Mouse (Mus musculus) Patski (cell line): ENCODE data around the gene Sin3a. TPM values are rescaled to one million over a fixed set of nuclear protein-coding genes. Genes with fewer than 3 reads are reported as not detected.
A peak's percentile ranks its signal among the peaks of the same experiment; 100 is the strongest.

Source experiments
- ATAC-seq: fragments of 100-300 bp; one replicate; pipeline ENCODE4 v1.8.0; 2021
- CTCF ChIA-PET: fragments of 350-600 bp; sonication (Branson Sonifier 250); formaldehyde crosslinking; loops from one replicate; lab custom pipeline; 2022; ENCODE audit warnings: inconsistent platforms; lab: Charles Lee
- POLR2A ChIA-PET: fragments of 350-600 bp; sonication (Branson Sonifier 250); formaldehyde crosslinking; loops from one replicate; lab custom pipeline; 2022; ENCODE audit warnings: antibody characterized with exemption, inconsistent platforms; lab: Charles Lee
- DNase-seq: peaks from one replicate; pipeline ENCODE4 v3.0.0-alpha.2; 2011; ENCODE audit warnings: low read depth, low spot score
- H3K27me3 ChIP-seq: fragments of 371-371 bp; one replicate; pipeline ENCODE4 v1.5.1; 2021
- CTCF ChIP-seq: fragments of 100-300 bp; IDR thresholded peaks from one replicate; pipeline ENCODE4 v1.5.1; 2021
- in situ Hi-C: fragments of 300-500 bp; cut with MboI; formaldehyde crosslinking; loops from 3 replicates; pipeline ENCODE4 v1.11.1; 2018; ENCODE audit warnings: low pct_unique_long_range_greater_than_20kb, mixed read lengths
- polyA plus RNA-seq: library from polyadenylated mRNA; unstranded; gene quantifications from one replicate; pipeline ENCODE4 v1.2.3, GENCODE M21; 2021

The Sin3a gene
- polyA plus RNA-seq, 1 experiment from 2014 or later = 40.1 TPM

GRCm38 (mm10) chr9:57146451-57147066 lies 74.7 kb downstream of the Sin3a start:
- CTCF ChIA-PET = interaction anchor here (0.6 kb wide), 1 partner anchor 25 kb away, joined by 3 read pairs; no protein-coding TSS in a partner anchor
- ATAC-seq (no peak), DNase-seq (no peak)
- H3K27me3 ChIP-seq = no peaks in the 10 kb centered on the region
- TF ChIP-seq CTCF = no peak
- POLR2A ChIA-PET = interaction anchor here (1.9 kb wide), 1 partner anchor 8 kb away, joined by 8 read pairs; no protein-coding TSS in a partner anchor
- in situ Hi-C loops = no loop called here

DNA sequence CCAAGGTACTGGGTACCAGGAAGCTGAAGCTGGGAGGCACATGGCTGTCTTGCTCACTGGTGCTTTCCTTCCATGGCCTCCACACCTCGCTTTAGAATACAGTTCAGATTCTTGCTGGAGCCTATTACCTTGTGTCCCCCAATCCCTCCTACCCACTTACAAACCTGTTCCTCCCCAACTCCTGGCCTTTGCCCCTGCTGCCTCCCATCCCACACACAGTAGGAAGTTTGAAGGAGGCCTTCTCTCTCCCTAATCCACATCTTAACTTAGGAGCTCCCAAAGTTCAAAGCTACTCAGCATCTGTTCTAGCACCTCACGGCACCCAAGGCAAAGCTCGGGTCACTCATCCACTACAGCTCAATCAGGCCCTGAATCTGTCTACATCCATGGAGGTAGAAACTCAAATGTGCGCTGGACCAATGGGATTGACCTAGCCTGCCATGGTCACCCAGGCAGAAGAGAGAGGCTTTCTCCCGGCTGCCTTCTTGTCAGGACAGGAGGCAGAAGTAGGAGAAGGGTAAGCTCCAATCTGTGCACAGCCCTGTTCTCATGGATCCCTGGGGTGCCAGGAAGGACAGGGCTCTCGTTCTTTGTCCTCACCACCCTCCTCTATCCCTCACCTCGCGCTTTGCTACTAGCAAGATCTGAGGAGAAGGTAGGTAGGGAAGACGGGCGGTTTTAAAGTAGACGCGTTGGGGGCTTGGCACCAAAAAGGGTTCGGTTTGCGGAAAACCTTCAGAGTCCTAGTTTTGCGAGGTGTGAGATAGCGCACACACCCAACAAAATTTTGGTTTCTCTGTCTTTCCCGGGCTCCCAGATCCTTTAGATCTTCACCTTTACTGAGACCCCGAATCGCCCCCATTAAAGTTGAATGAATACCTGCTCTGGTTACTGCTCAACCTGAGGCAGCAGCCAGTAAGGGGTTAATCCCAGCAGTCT lies 75.6 kb downstream of the Sin3a start:
- DNase-seq (no peak), ATAC-seq (peak; percentile 23)
- CTCF ChIA-PET = interaction anchor here (0.6 to 1.5 kb wide), 2 partner anchors 16 to 24 kb away, joined by 3 to 8 read pairs; no protein-coding TSS in a partner anchor
- in situ Hi-C loops = no loop called here
- H3K27me3 ChIP-seq = no peaks in the 10 kb centered on the region
- POLR2A ChIA-PET = interaction anchor here (1.0 to 1.9 kb wide), 3 partner anchors 9 to 16 kb away, joined by 3 to 8 read pairs (median 4); no protein-coding TSS in a partner anchor
- TF ChIP-seq CTCF = no peak

DNA sequence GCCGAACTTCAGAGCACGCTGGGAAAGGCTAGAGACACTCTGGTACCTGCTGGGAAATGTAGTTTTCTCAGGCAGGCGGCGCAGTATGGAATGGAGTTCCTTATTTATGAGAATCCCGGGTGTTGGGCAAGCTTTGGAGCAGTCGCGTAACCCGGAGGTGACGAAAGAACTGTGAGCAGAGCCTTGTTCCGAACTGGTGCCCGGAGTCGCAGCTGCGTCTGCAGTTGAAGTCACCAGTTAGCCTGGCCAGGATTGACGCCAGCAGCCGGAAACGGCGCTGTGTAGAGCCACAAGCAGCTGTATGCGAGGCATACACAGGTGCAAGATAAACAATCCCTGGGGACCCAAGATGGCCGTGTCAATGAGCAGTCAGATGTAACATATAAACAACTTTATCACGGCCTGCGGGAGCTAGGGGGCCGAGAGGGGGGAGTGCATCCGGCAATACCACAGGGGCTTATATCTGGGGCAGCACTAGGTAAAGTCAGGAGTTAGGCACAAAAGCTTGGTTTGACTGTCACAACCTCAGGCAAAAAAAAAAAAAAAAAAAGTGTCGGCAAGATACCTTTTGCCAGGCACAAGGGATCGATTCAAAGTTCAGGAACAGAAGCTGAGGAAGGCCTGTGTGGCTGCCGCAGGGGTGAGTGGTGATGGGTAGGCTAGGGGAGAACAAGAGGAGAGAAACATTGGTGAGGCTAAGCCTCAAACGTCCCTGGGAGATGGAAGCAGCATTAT lies 76.5 kb downstream of the Sin3a start, which contains the start of gene Neil1:
Gene Neil1 (minus strand): TSS at position 162 of the 735 bp plus-strand sequence.
- no peak for TF ChIP-seq CTCF
- no peaks in the 10 kb centered on the region for H3K27me3 ChIP-seq
- CTCF ChIA-PET = interaction anchor here (1.5 kb wide), 1 partner anchor 17 kb away, joined by 8 read pairs; no protein-coding TSS in a partner anchor
- POLR2A ChIA-PET = interaction anchor here (0.6 to 1.9 kb wide), 4 partner anchors 10 to 211 kb away, joined by 3 to 8 read pairs (median 4); partner anchors contain the start of gene Imp3
- DNase-seq = no peak
- ATAC-seq = peak; percentile 78
- in situ Hi-C loops = no loop called here

DNA sequence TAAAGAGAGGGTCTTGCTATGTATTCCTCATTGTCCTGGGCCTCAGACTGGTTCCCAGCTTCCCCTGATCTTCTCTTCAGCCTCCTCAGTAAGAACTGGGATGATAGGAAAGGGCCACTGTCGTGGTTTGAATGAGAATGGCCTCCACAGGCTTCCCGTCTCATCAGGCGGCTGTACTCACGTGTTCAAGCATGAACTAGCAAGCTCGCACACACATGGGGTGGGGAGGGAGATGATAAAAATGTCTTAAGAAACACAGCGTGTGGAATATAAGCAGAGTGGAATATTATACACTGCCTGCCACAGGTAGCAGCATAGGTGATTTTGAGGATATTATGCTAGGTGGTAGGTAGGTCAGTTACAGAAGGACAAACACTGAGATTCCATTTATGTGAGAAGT lies 77.2 kb downstream of the Sin3a start:
- no peak for TF ChIP-seq CTCF
- no peaks in the 10 kb centered on the region for H3K27me3 ChIP-seq
- in situ Hi-C loops = no loop called here
- DNase-seq (no peak), ATAC-seq (no peak)
- ChIA-PET CTCF (interaction anchor here (1.4 kb wide), 1 partner anchor 11 kb away, joined by 4 read pairs; no protein-coding TSS in a partner anchor), POLR2A (interaction anchor here (0.6 to 1.0 kb wide), 2 partner anchors 18 to 212 kb away, joined by 3 to 4 read pairs; partner anchors contain the start of gene Imp3)

DNA sequence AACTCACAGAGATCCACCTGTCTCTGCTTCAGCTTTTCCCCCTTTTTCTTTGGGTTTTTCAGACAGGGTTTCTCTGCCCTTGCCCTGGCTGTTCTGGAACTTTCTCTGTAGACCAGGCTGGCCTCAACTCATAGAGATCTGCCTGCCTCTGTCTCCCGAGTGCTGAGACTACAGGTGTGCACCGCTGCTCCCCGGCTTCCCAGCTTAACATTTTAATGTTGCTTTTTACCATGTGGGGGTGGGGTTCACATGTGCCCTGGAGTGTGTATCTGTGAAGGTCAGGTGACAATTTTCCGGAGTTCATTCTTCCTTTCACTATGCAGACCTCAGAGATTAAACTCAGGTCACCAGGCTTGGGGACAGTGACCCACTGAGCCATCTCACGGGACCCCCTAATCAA lies 78.4 kb downstream of the Sin3a start:
- in situ Hi-C loops = loop anchor here (10.0 kb wide), 1 partner anchor 285 kb away; no protein-coding TSS in a partner anchor
- ATAC-seq (no peak), DNase-seq (no peak)
- no peak for TF ChIP-seq CTCF
- no peaks in the 10 kb centered on the region for H3K27me3 ChIP-seq
- ChIA-PET POLR2A (no interaction called here), CTCF (interaction anchor here (1.0 to 1.4 kb wide), 2 partner anchors 10 to 306 kb away, joined by 3 to 4 read pairs; no protein-coding TSS in a partner anchor)

DNA sequence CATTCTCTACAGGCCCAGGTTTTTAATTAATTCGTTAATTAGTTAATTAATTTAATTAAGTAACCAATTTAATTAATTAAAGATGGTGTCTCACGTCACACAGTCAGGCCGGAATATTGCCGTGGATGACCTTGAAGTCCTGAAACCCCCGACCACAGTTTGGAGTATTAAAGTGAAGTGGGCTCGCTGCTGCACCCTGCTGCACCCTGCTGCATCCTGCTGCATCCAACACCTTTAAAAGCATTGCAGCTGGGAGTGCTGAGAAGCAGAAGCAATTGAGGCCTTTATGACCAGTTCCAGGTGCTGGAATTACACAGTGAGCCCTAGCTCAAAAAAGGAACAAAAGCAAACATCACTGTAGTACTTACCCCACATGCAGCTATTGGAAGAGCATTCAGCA lies 80.5 kb downstream of the Sin3a start:
- ChIA-PET CTCF (interaction anchor here (1.0 kb wide), 1 partner anchor 17 kb away, joined by 3 read pairs; no protein-coding TSS in a partner anchor), POLR2A (no interaction called here)
- DNase-seq (no peak), ATAC-seq (no peak)
- in situ Hi-C loops = loop anchor here (10.0 kb wide), 1 partner anchor 282 kb away; no protein-coding TSS in a partner anchor
- TF ChIP-seq CTCF = no peak
- H3K27me3 ChIP-seq = no peaks in the 10 kb centered on the region

DNA sequence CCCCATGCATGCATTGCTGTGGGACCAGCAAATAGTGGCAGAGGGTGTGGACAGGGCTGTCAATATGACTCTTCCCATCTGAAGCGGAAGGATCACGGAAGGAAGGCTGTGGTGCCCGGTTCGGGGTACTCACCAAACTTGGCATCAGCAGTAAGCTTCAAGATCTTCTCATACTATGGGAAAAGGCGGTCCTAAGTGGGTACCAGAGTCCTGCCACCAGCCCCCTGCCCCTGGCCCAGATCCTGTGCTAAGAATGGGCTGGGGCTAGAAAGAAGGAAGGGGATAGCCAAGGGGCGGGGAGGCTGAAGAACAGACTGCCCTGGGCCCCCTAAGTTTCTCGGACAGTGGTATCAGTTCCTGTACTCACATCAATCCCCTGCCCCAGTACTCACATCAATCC lies 84.5 kb downstream of the Sin3a start:
- CTCF ChIA-PET = no interaction called here
- H3K27me3 ChIP-seq = no peaks in the 10 kb centered on the region
- POLR2A ChIA-PET = no interaction called here
- in situ Hi-C loops = loop anchor here (10.0 kb wide), 1 partner anchor 278 kb away; no protein-coding TSS in a partner anchor
- ATAC-seq = no peak
- no peak for TF ChIP-seq CTCF
- no peak for DNase-seq

GRCm38 (mm10) chr9:57156823-57157222 lies 85.0 kb downstream of the Sin3a start:
- no peak for ATAC-seq
- no peak for TF ChIP-seq CTCF
- POLR2A ChIA-PET = no interaction called here
- CTCF ChIA-PET = no interaction called here
- H3K27me3 ChIP-seq = no peaks in the 10 kb centered on the region
- in situ Hi-C loops = loop anchor here (10.0 kb wide), 1 partner anchor 278 kb away; no protein-coding TSS in a partner anchor
- no peak for DNase-seq

GRCm38 (mm10) chr9:57157499-57157898 lies 85.7 kb downstream of the Sin3a start:
- in situ Hi-C loops = loop anchor here (10.0 kb wide), 1 partner anchor 277 kb away; no protein-coding TSS in a partner anchor
- ChIA-PET POLR2A (no interaction called here), CTCF (no interaction called here)
- TF ChIP-seq CTCF = no peak
- no peak for DNase-seq
- no peak for ATAC-seq
- H3K27me3 ChIP-seq = no peaks in the 10 kb centered on the region
